Mouse (Mus musculus): ENCODE measurements around the gene Ptpn1. TPM values are rescaled to one million over a fixed set of nuclear protein-coding genes. Genes with fewer than 3 reads are reported as not detected.

Ptpn1 gene
- polyA plus RNA-seq, 1 experiment from 2014 or later = 71.7 TPM

GRCm38 (mm10) chr2:167982646-167983045 lies 50.8 kb downstream of the Ptpn1 start:
- no peak for ATAC-seq (ENCODE audit: low FRiP score)
- no peak overlapping the region for H3K9ac ChIP-seq (replicated peaks)
- no peaks in the 10 kb centered on the region for H3K9me3 ChIP-seq (replicated peaks)
- WGBS = 68% methylated on average over 9 of the region's 9 CpGs
- H3K4me2 ChIP-seq = no peak overlapping the region
- H3K27me3 ChIP-seq (replicated peaks) = 0 out of 2 replicates have a peak, but pooled peaks cover 3% of the 10 kb centered on the region
- no peak overlapping the region for H3K27ac ChIP-seq (replicated peaks)
- H3K4me1 ChIP-seq = no peaks in the 10 kb centered on the region; the same call in 1 of the 2 replicates
- no peak overlapping the region for H3K4me3 ChIP-seq (replicated peaks)
- H3K36me3 ChIP-seq = peaks cover 19% of the 10 kb centered on the region

GRCm38 (mm10) chr2:167984371-167984770 lies 52.5 kb downstream of the Ptpn1 start:
- WGBS = 85% methylated on average over 5 of the region's 5 CpGs
- Histone ChIP-seq H3K4me1 (peaks cover 5% of the 10 kb centered on the region), H3K9ac (replicated peaks) (no peak overlapping the region), H3K4me3 (replicated peaks) (no peak overlapping the region), H3K4me2 (no peak overlapping the region), H3K36me3 (peaks cover 3% of the 10 kb centered on the region; the same call in 1 of the 2 replicates), H3K27me3 (replicated peaks) (0 out of 2 replicates have a peak, but pooled peaks cover 3% of the 10 kb centered on the region), H3K27ac (replicated peaks) (no peak overlapping the region), H3K9me3 (replicated peaks) (no peaks in the 10 kb centered on the region)
- ATAC-seq (ENCODE audit: low FRiP score) = no peak

GRCm38 (mm10) chr2:167984946-167985345 lies 53.1 kb downstream of the Ptpn1 start:
- Histone ChIP-seq H3K27me3 (replicated peaks) (0 out of 2 replicates have a peak, but pooled peaks cover 3% of the 10 kb centered on the region), H3K4me1 (peaks cover 9% of the 10 kb centered on the region), H3K9ac (replicated peaks) (no peak overlapping the region), H3K36me3 (no peaks in the 10 kb centered on the region), H3K4me2 (no peak overlapping the region), H3K4me3 (replicated peaks) (no peak overlapping the region), H3K9me3 (replicated peaks) (no peaks in the 10 kb centered on the region), H3K27ac (replicated peaks) (no peak overlapping the region)
- ATAC-seq (ENCODE audit: low FRiP score) = no peak
- WGBS = 41% methylated on average over 3 of the region's 3 CpGs

GRCm38 (mm10) chr2:167986762-167987161 lies 54.9 kb downstream of the Ptpn1 start:
- 31% methylated on average over 6 of the region's 7 CpGs for WGBS
- Histone ChIP-seq H3K27me3 (replicated peaks) (0 out of 2 replicates have a peak, but pooled peaks cover 3% of the 10 kb centered on the region), H3K27ac (replicated peaks) (no peak overlapping the region), H3K4me3 (replicated peaks) (no peak overlapping the region), H3K4me1 (peaks cover 9% of the 10 kb centered on the region), H3K4me2 (no peak overlapping the region), H3K9me3 (replicated peaks) (no peaks in the 10 kb centered on the region), H3K9ac (replicated peaks) (no peak overlapping the region), H3K36me3 (no peaks in the 10 kb centered on the region)
- ATAC-seq (ENCODE audit: low FRiP score) = no peak

- Histone ChIP-seq H3K9me3 (replicated peaks) (no peaks in the 10 kb centered on the region), H3K4me2 (no peak overlapping the region), H3K4me3 (replicated peaks) (no peak overlapping the region), H3K36me3 (no peaks in the 10 kb centered on the region), H3K9ac (replicated peaks) (no peak overlapping the region), H3K27me3 (replicated peaks) (0 out of 2 replicates have a peak, but pooled peaks cover 3% of the 10 kb centered on the region), H3K27ac (replicated peaks) (no peak overlapping the region), H3K4me1 (peaks cover 9% of the 10 kb centered on the region)
- WGBS = 61% methylated on average over 12 of the region's 12 CpGs
- ATAC-seq (ENCODE audit: low FRiP score) = no peak
These were observed 55.8 kb downstream of the Ptpn1 start for GRCm38 (mm10) chr2:167987640-167988039.

- ATAC-seq (ENCODE audit: low FRiP score) = 0 out of 2 replicates have a peak, but pooled peaks have one; percentile 48
- WGBS = 61% methylated on average over 14 of the region's 14 CpGs
- Histone ChIP-seq H3K4me2 (no peak overlapping the region), H3K9me3 (replicated peaks) (no peaks in the 10 kb centered on the region), H3K4me3 (replicated peaks) (no peak overlapping the region), H3K36me3 (no peaks in the 10 kb centered on the region), H3K27ac (replicated peaks) (no peak overlapping the region; the same call in 1 of the 2 replicates), H3K9ac (replicated peaks) (no peak overlapping the region), H3K27me3 (replicated peaks) (0 out of 2 replicates have a peak, but pooled peaks cover 3% of the 10 kb centered on the region), H3K4me1 (peaks cover 9% of the 10 kb centered on the region)
These were observed 57.5 kb downstream of the Ptpn1 start for GRCm38 (mm10) chr2:167989310-167989709.

- Histone ChIP-seq H3K4me2 (no peak overlapping the region), H3K36me3 (no peaks in the 10 kb centered on the region), H3K27ac (replicated peaks) (no peak overlapping the region), H3K27me3 (replicated peaks) (no peaks in the 10 kb centered on the region), H3K9ac (replicated peaks) (no peak overlapping the region), H3K9me3 (replicated peaks) (no peaks in the 10 kb centered on the region), H3K4me1 (peaks cover 9% of the 10 kb centered on the region), H3K4me3 (replicated peaks) (no peak overlapping the region)
- WGBS = 59% methylated on average over 13 of the region's 13 CpGs
- no peak for ATAC-seq (ENCODE audit: low FRiP score)
These were observed 61.4 kb downstream of the Ptpn1 start for GRCm38 (mm10) chr2:167993260-167993659.

GRCm38 (mm10) chr2:167995870-167996635 lies 64.2 kb downstream of the Ptpn1 start:
- Histone ChIP-seq H3K27me3 (replicated peaks) (no peaks in the 10 kb centered on the region), H3K4me3 (replicated peaks) (no peak overlapping the region), H3K4me2 (no peak overlapping the region), H3K9me3 (replicated peaks) (0 out of 2 replicates have a peak, but pooled peaks cover 3% of the 10 kb centered on the region), H3K4me1 (no peaks in the 10 kb centered on the region), H3K9ac (replicated peaks) (no peak overlapping the region), H3K36me3 (no peaks in the 10 kb centered on the region), H3K27ac (replicated peaks) (no peak overlapping the region)
- 64% methylated on average over 19 of the region's 19 CpGs for WGBS
- ATAC-seq (ENCODE audit: low FRiP score) = no peak

- Histone ChIP-seq H3K9me3 (replicated peaks) (0 out of 2 replicates have a peak, but pooled peaks cover 3% of the 10 kb centered on the region), H3K4me3 (replicated peaks) (no peak overlapping the region), H3K4me2 (no peak overlapping the region), H3K27me3 (replicated peaks) (no peaks in the 10 kb centered on the region), H3K27ac (replicated peaks) (no peak overlapping the region), H3K4me1 (no peaks in the 10 kb centered on the region), H3K9ac (replicated peaks) (no peak overlapping the region), H3K36me3 (no peaks in the 10 kb centered on the region)
- WGBS = 71% methylated on average over 8 of the region's 8 CpGs
- no peak for ATAC-seq (ENCODE audit: low FRiP score)
These were observed 64.9 kb downstream of the Ptpn1 start for GRCm38 (mm10) chr2:167996672-167997215.

- ATAC-seq (ENCODE audit: low FRiP score) = no peak
- Histone ChIP-seq H3K4me2 (no peak overlapping the region), H3K27ac (replicated peaks) (no peak overlapping the region), H3K4me1 (no peaks in the 10 kb centered on the region), H3K9me3 (replicated peaks) (0 out of 2 replicates have a peak, but pooled peaks cover 3% of the 10 kb centered on the region), H3K9ac (replicated peaks) (no peak overlapping the region), H3K36me3 (no peaks in the 10 kb centered on the region), H3K27me3 (replicated peaks) (no peaks in the 10 kb centered on the region), H3K4me3 (replicated peaks) (no peak overlapping the region)
- WGBS = 66% methylated on average over 2 of the region's 3 CpGs
These were observed 65.7 kb downstream of the Ptpn1 start for GRCm38 (mm10) chr2:167997562-167997961.

GRCm38 (mm10) chr2:167999145-167999743 lies 67.4 kb downstream of the Ptpn1 start:
- Histone ChIP-seq H3K9ac (replicated peaks) (no peak overlapping the region), H3K4me1 (no peaks in the 10 kb centered on the region), H3K27ac (replicated peaks) (no peak overlapping the region), H3K4me3 (replicated peaks) (no peak overlapping the region), H3K36me3 (no peaks in the 10 kb centered on the region), H3K27me3 (replicated peaks) (no peaks in the 10 kb centered on the region), H3K9me3 (replicated peaks) (0 out of 2 replicates have a peak, but pooled peaks cover 3% of the 10 kb centered on the region), H3K4me2 (no peak overlapping the region)
- no peak for ATAC-seq (ENCODE audit: low FRiP score)
- 54% methylated on average over 3 of the region's 3 CpGs for WGBS

Measured in neural tube, embryonic 15.5 days (tissue).